Mouse (Mus musculus) cortical plate, adult 2 months (tissue): ENCODE measurements around the gene Wfdc10.

Source experiments
- CTCF ChIP-seq: fragments of 200-500 bp; IDR thresholded peaks from 2 replicates; pipeline ENCODE4 v1.5.1; 2011; ENCODE audit warnings: mild to moderate bottlenecking, control low read depth, low read length; ENCODE audit not compliant: insufficient read depth; ENCODE audit errors: extremely low read depth
- POLR2A ChIP-seq: fragments of 200-500 bp; IDR thresholded peaks from 2 replicates; pipeline ENCODE4 v1.6.1; 2011; ENCODE audit warnings: mild to moderate bottlenecking, low read length, control low read depth; ENCODE audit not compliant: insufficient read depth; ENCODE audit errors: extremely low read depth

GRCm38 (mm10) chr2:164641129-164641528 lies 14.7 kb upstream of the Wfdc10 start:
- TF ChIP-seq CTCF, result no peak
- TF ChIP-seq POLR2A, result no peak
